Mouse (Mus musculus): ENCODE results near the gene Defa35. TPM values are rescaled to one million over a fixed set of nuclear protein-coding genes. Genes with fewer than 3 reads are reported as not detected.
"Not testable (repeated sequence)": the region's sequence is repeated elsewhere in the genome, so short reads cannot be mapped to it uniquely, and the experiment has no call there.

Defa35 gene
- not detected in 2 replicates for polyA plus RNA-seq (2015; fragmentation: Nextera tagmentation; extraction: Ambion mirVana)

- not testable (repeated sequence) for H3K36me3 ChIP-seq (ENCODE audit: control insufficient read depth, insufficient read depth, low read length); H3K27ac ChIP-seq (ENCODE audit: low read depth, low read length); H3K4me3 ChIP-seq (ENCODE audit: low read length); H3K4me1 ChIP-seq (ENCODE audit: control insufficient read depth, insufficient read depth, low read depth, low read length); ATAC-seq; H3K9me3 ChIP-seq (ENCODE audit: control insufficient read depth, low read length); H3K9ac ChIP-seq (ENCODE audit: low read depth, low read length); H3K27me3 ChIP-seq (replicated peaks; ENCODE audit: control insufficient read depth, insufficient read depth, low read length); H3K4me2 ChIP-seq (ENCODE audit: low read length)
- 73% methylated on average over 1 of the region's 1 CpGs for WGBS
These were observed at the start of gene Defa35 for GRCm38 (mm10) chr8:21064738-21065137. Defa35 (plus strand) TSS chr8:21065038.

- no CpG with 5 or more reads among the region's 1 CpGs for WGBS
These were observed 39.6 kb upstream of the Defa35 start, which contains the start of gene Defa21 for GRCm38 (mm10) chr8:21025245-21025644. Defa21 (plus strand) TSS chr8:21025545.

DNA sequence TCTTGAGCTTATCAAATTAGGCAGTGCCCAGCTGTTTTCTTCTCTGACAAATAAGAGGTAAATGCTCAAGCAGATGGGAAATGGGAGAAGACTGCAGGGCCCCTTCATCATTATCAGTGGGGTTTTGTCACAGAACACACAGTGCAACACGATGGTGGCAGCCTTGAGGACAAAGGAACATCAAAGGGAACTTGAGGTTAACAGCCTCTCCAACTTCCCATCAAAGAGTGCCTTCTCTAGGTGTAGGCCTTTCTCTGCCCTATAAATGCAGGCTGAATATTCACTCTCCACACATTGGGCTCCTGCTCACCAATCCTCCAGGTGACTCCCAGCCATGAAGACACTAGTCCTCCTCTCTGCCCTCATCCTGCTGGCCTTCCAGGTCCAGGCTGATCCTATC lies 10.1 kb upstream of the Defa35 start, which contains the start of gene Defa23:
Defa23 (plus strand) TSS at position 301 of the 400 bp plus-strand sequence.
- no CpG with 5 or more reads among the region's 1 CpGs for WGBS
- not testable (repeated sequence) for H3K36me3 ChIP-seq (ENCODE audit: control insufficient read depth, insufficient read depth, low read length); H3K9me3 ChIP-seq (ENCODE audit: control insufficient read depth, low read length); H3K4me1 ChIP-seq (ENCODE audit: control insufficient read depth, insufficient read depth, low read depth, low read length); H3K4me2 ChIP-seq (ENCODE audit: low read length); H3K4me3 ChIP-seq (ENCODE audit: low read length); H3K9ac ChIP-seq (ENCODE audit: low read depth, low read length); ATAC-seq; H3K27ac ChIP-seq (ENCODE audit: low read depth, low read length); H3K27me3 ChIP-seq (replicated peaks; ENCODE audit: control insufficient read depth, insufficient read depth, low read length)

More at GRCm38 (mm10) chr8:21025245-21025644, 39.6 kb upstream of the Defa35 start, which contains the start of gene Defa21:
- ATAC-seq; H3K27me3 ChIP-seq (replicated peaks; ENCODE audit: control insufficient read depth, insufficient read depth, low read length); H3K4me2 ChIP-seq (ENCODE audit: low read length); H3K9ac ChIP-seq (ENCODE audit: low read depth, low read length); H3K4me3 ChIP-seq (ENCODE audit: low read length); H3K36me3 ChIP-seq (ENCODE audit: control insufficient read depth, insufficient read depth, low read length); H3K9me3 ChIP-seq (ENCODE audit: control insufficient read depth, low read length); H3K4me1 ChIP-seq (ENCODE audit: control insufficient read depth, insufficient read depth, low read depth, low read length); H3K27ac ChIP-seq (ENCODE audit: low read depth, low read length): not testable (repeated sequence)

GRCm38 (mm10) chr8:21084142-21084541 lies 19.3 kb downstream of the Defa35 start, which contains the start of gene Defa25:
Defa25 (plus strand) TSS chr8:21084442.
- not testable (repeated sequence) for H3K27me3 ChIP-seq (replicated peaks; ENCODE audit: control insufficient read depth, insufficient read depth, low read length); H3K9me3 ChIP-seq (ENCODE audit: control insufficient read depth, low read length); H3K4me2 ChIP-seq (ENCODE audit: low read length); H3K4me3 ChIP-seq (ENCODE audit: low read length); H3K36me3 ChIP-seq (ENCODE audit: control insufficient read depth, insufficient read depth, low read length); H3K9ac ChIP-seq (ENCODE audit: low read depth, low read length); H3K27ac ChIP-seq (ENCODE audit: low read depth, low read length); ATAC-seq; H3K4me1 ChIP-seq (ENCODE audit: control insufficient read depth, insufficient read depth, low read depth, low read length)

DNA sequence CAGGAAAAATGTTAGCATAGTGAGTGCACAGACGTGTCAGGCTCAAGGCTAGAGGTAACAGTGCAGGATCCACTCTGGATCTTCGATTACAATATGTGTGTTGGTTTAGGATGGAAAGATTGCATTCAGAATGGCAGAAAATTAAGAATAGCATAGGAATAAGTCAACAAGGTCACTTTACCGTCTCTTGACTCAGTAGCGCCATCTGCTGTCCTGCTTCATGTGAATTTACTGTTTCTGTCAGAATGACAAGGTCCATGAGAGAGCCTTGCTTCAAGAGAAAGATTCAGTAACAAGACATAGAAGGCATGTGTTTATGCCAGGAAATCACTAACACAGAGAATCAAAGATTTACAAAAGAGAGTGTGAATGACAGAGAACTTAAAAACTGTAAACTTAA lies 28.3 kb downstream of the Defa35 start:
- Histone ChIP-seq H3K9ac (ENCODE audit: low read depth, low read length) (no peak overlapping the region), H3K27ac (ENCODE audit: low read depth, low read length) (no peak overlapping the region), H3K36me3 (ENCODE audit: control insufficient read depth, insufficient read depth, low read length) (no peaks in the 10 kb centered on the region), H3K4me1 (ENCODE audit: control insufficient read depth, insufficient read depth, low read depth, low read length) (no peaks in the 10 kb centered on the region), H3K9me3 (ENCODE audit: control insufficient read depth, low read length) (peaks cover 2% of the 10 kb centered on the region; the same call in 1 of the 2 replicates), H3K4me2 (ENCODE audit: low read length) (no peak overlapping the region), H3K27me3 (replicated peaks; ENCODE audit: control insufficient read depth, insufficient read depth, low read length) (no peaks in the 10 kb centered on the region), H3K4me3 (ENCODE audit: low read length) (no peak overlapping the region)
- 46% methylated on average over 4 of the region's 4 CpGs for WGBS
- ATAC-seq: no peak

DNA sequence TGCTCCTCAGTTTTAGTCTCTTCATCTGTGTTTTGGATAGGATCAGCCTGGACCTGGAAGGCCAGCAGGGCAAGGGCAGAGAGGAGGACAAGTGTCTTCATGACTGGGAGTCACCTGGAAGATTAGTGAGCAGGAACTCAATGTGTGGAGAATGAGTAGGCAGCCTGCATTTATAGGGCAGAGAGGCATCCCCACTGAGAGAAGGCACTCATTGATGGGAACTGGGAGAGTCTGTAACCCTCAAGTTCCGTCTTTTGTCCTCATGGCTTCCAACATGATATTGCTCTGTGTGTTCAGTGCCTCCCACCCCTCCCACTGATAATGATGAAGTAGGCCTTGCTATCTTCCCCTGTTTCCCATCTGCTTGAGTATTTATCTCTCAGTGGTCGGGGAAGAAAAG lies 31.1 kb downstream of the Defa35 start, which contains the start of gene Gm14851:
Gm14851 (minus strand) TSS at position 101 of the 400 bp plus-strand sequence.
- not testable (repeated sequence) for H3K4me1 ChIP-seq (ENCODE audit: control insufficient read depth, insufficient read depth, low read depth, low read length); H3K27me3 ChIP-seq (replicated peaks; ENCODE audit: control insufficient read depth, insufficient read depth, low read length); H3K27ac ChIP-seq (ENCODE audit: low read depth, low read length); H3K9ac ChIP-seq (ENCODE audit: low read depth, low read length); H3K4me3 ChIP-seq (ENCODE audit: low read length); H3K36me3 ChIP-seq (ENCODE audit: control insufficient read depth, insufficient read depth, low read length); ATAC-seq; H3K4me2 ChIP-seq (ENCODE audit: low read length); H3K9me3 ChIP-seq (ENCODE audit: control insufficient read depth, low read length)
- no CpG with 5 or more reads among the region's 2 CpGs for WGBS

Other genes starting within 250 kb of the Defa35 start
- gene Defb33, start 172.4 kb upstream of the Defa35 start, polyA plus RNA-seq (2015; fragmentation: Nextera tagmentation; extraction: Ambion mirVana): not detected in 2 replicates
- not detected in 2 replicates for gene Gm15056, start 162.4 kb upstream of the Defa35 start, polyA plus RNA-seq (2015; fragmentation: Nextera tagmentation; extraction: Ambion mirVana)
- gene Gm6040, start 143.0 kb upstream of the Defa35 start, polyA plus RNA-seq (2015; fragmentation: Nextera tagmentation; extraction: Ambion mirVana): not detected in 2 replicates
- not detected in 2 replicates for gene AY761185, start 120.3 kb upstream of the Defa35 start, polyA plus RNA-seq (2015; fragmentation: Nextera tagmentation; extraction: Ambion mirVana)
- not detected in 2 replicates for gene Defa21, start 39.5 kb upstream of the Defa35 start, polyA plus RNA-seq (2015; fragmentation: Nextera tagmentation; extraction: Ambion mirVana)
- not detected in 2 replicates for gene Defa23, start 10.0 kb upstream of the Defa35 start, polyA plus RNA-seq (2015; fragmentation: Nextera tagmentation; extraction: Ambion mirVana)
- gene Defa25, start 19.4 kb downstream of the Defa35 start, polyA plus RNA-seq (2015; fragmentation: Nextera tagmentation; extraction: Ambion mirVana): not detected in 2 replicates
- gene Gm14851, start 31.0 kb downstream of the Defa35 start, polyA plus RNA-seq (2015; fragmentation: Nextera tagmentation; extraction: Ambion mirVana): not detected in 2 replicates
- not detected in 2 replicates for gene Defa30, start 69.6 kb downstream of the Defa35 start, polyA plus RNA-seq (2015; fragmentation: Nextera tagmentation; extraction: Ambion mirVana)
- not detected in 2 replicates for gene Defa22, start 97.2 kb downstream of the Defa35 start, polyA plus RNA-seq (2015; fragmentation: Nextera tagmentation; extraction: Ambion mirVana)
- gene Defa31, start 126.6 kb downstream of the Defa35 start, polyA plus RNA-seq (2015; fragmentation: Nextera tagmentation; extraction: Ambion mirVana): not detected in 2 replicates
- gene Gm15293, start 136.5 kb downstream of the Defa35 start, polyA plus RNA-seq (2015; fragmentation: Nextera tagmentation; extraction: Ambion mirVana): not detected in 2 replicates
- not detected in 2 replicates for gene Gm15292, start 184.7 kb downstream of the Defa35 start, polyA plus RNA-seq (2015; fragmentation: Nextera tagmentation; extraction: Ambion mirVana)